Mouse (Mus musculus): Measurements from ENCODE around the gene Ifi209. TPM values are rescaled to one million over a fixed set of nuclear protein-coding genes. Genes with fewer than 3 reads are reported as not detected.
"Not testable (repeated sequence)": the region's sequence is repeated elsewhere in the genome, so short reads cannot be mapped to it uniquely, and the experiment has no call there.

Ifi209 gene
- not detected in 2 replicates for polyA plus RNA-seq (2016; fragmentation: Nextera tagmentation; extraction: Ambion mirVana)

- not testable (repeated sequence) for H3K27ac ChIP-seq (replicated peaks); DNase-seq (ENCODE audit: low spot score); H3K4me3 ChIP-seq; H3K9me3 ChIP-seq (replicated peaks); H3K36me3 ChIP-seq; H3K27me3 ChIP-seq (ENCODE audit: low read depth, poor library complexity, severe bottlenecking); H3K4me1 ChIP-seq
- WGBS, result 93% methylated on average over 2 of the region's 2 CpGs
These were observed at the start of gene Ifi209 for GRCm38 (mm10) chr1:173630622-173631021. Gene Ifi209, plus strand, starts transcription at chr1:173630917.

GRCm38 (mm10) chr1:173589698-173590097, 41.0 kb upstream of the Ifi209 start:
- 90% methylated on average over 2 of the region's 2 CpGs for WGBS
- H3K36me3 ChIP-seq, result not testable (repeated sequence)

GRCm38 (mm10) chr1:173598838-173599494, 31.8 kb upstream of the Ifi209 start, which contains the start of gene Ifi213:
Gene Ifi213, minus strand, starts transcription at chr1:173599274.
- H3K36me3 ChIP-seq; DNase-seq (ENCODE audit: low spot score); H3K27me3 ChIP-seq (ENCODE audit: low read depth, poor library complexity, severe bottlenecking); H3K27ac ChIP-seq (replicated peaks); H3K4me1 ChIP-seq; H3K9me3 ChIP-seq (replicated peaks); H3K4me3 ChIP-seq: not testable (repeated sequence)
- WGBS, result 77% methylated on average over 3 of the region's 3 CpGs

More at GRCm38 (mm10) chr1:173589698-173590097, 41.0 kb upstream of the Ifi209 start:
- not testable (repeated sequence) for H3K4me1 ChIP-seq; H3K9me3 ChIP-seq (replicated peaks); H3K27me3 ChIP-seq (ENCODE audit: low read depth, poor library complexity, severe bottlenecking); DNase-seq (ENCODE audit: low spot score); H3K27ac ChIP-seq (replicated peaks); H3K4me3 ChIP-seq

GRCm38 (mm10) chr1:173610291-173610690, 20.4 kb upstream of the Ifi209 start:
- H3K27me3 ChIP-seq (ENCODE audit: low read depth, poor library complexity, severe bottlenecking); H3K4me3 ChIP-seq; H3K27ac ChIP-seq (replicated peaks); H3K9me3 ChIP-seq (replicated peaks); DNase-seq (ENCODE audit: low spot score); H3K4me1 ChIP-seq; H3K36me3 ChIP-seq: not testable (repeated sequence)
- 89% methylated on average over 3 of the region's 3 CpGs for WGBS

GRCm38 (mm10) chr1:173622216-173622615, 8.5 kb upstream of the Ifi209 start:
- not testable (repeated sequence) for H3K27ac ChIP-seq (replicated peaks); DNase-seq (ENCODE audit: low spot score); H3K36me3 ChIP-seq; H3K4me3 ChIP-seq; H3K9me3 ChIP-seq (replicated peaks); H3K27me3 ChIP-seq (ENCODE audit: low read depth, poor library complexity, severe bottlenecking); H3K4me1 ChIP-seq
- 86% methylated on average over 2 of the region's 2 CpGs for WGBS

GRCm38 (mm10) chr1:173624052-173624451, 6.7 kb upstream of the Ifi209 start:
- Histone ChIP-seq H3K27ac (replicated peaks) (no peak overlapping the region), H3K4me1 (no peaks in the 10 kb centered on the region), H3K4me3 (no peak overlapping the region), H3K36me3 (no peaks in the 10 kb centered on the region), H3K27me3 (ENCODE audit: low read depth, poor library complexity, severe bottlenecking) (no peaks in the 10 kb centered on the region), H3K9me3 (replicated peaks) (no peaks in the 10 kb centered on the region)
- no peak for DNase-seq (ENCODE audit: low spot score)
- WGBS, result 91% methylated on average over 2 of the region's 2 CpGs

GRCm38 (mm10) chr1:173626686-173627085, 4.0 kb upstream of the Ifi209 start:
- Histone ChIP-seq H3K36me3 (no peaks in the 10 kb centered on the region), H3K4me1 (no peaks in the 10 kb centered on the region), H3K9me3 (replicated peaks) (no peaks in the 10 kb centered on the region), H3K27me3 (ENCODE audit: low read depth, poor library complexity, severe bottlenecking) (no peaks in the 10 kb centered on the region), H3K4me3 (no peak overlapping the region), H3K27ac (replicated peaks) (no peak overlapping the region)
- 86% methylated on average over 2 of the region's 2 CpGs for WGBS
- DNase-seq (ENCODE audit: low spot score), result no peak

- H3K27ac ChIP-seq (replicated peaks), result no peak overlapping the region
- H3K4me1 ChIP-seq, result no peaks in the 10 kb centered on the region
- H3K27me3 ChIP-seq (ENCODE audit: low read depth, poor library complexity, severe bottlenecking), result no peaks in the 10 kb centered on the region
- no peak for DNase-seq (ENCODE audit: low spot score)
- H3K9me3 ChIP-seq (replicated peaks), result no peaks in the 10 kb centered on the region
- 87% methylated on average over 5 of the region's 5 CpGs for WGBS
- no peak overlapping the region for H3K4me3 ChIP-seq
- H3K36me3 ChIP-seq, result no peaks in the 10 kb centered on the region
These were observed 3.4 kb downstream of the Ifi209 start for GRCm38 (mm10) chr1:173633969-173634645.

GRCm38 (mm10) chr1:173645393-173645792, 14.7 kb downstream of the Ifi209 start:
- no peak overlapping the region for H3K4me3 ChIP-seq
- no peak for DNase-seq (ENCODE audit: low spot score)
- no peaks in the 10 kb centered on the region for H3K36me3 ChIP-seq
- no peaks in the 10 kb centered on the region for H3K27me3 ChIP-seq (ENCODE audit: low read depth, poor library complexity, severe bottlenecking)
- H3K4me1 ChIP-seq, result no peaks in the 10 kb centered on the region
- WGBS, result 84% methylated on average over 2 of the region's 2 CpGs
- no peak overlapping the region for H3K27ac ChIP-seq (replicated peaks)
- no peaks in the 10 kb centered on the region for H3K9me3 ChIP-seq (replicated peaks)

- no peaks in the 10 kb centered on the region for H3K36me3 ChIP-seq
- H3K4me3 ChIP-seq, result no peak overlapping the region
- WGBS, result 86% methylated on average over 4 of the region's 4 CpGs
- no peak for DNase-seq (ENCODE audit: low spot score)
- no peak overlapping the region for H3K27ac ChIP-seq (replicated peaks)
- no peaks in the 10 kb centered on the region for H3K9me3 ChIP-seq (replicated peaks)
- no peaks in the 10 kb centered on the region for H3K27me3 ChIP-seq (ENCODE audit: low read depth, poor library complexity, severe bottlenecking)
- H3K4me1 ChIP-seq, result no peaks in the 10 kb centered on the region
These were observed 27.3 kb downstream of the Ifi209 start for GRCm38 (mm10) chr1:173657973-173658372.

- not testable (repeated sequence) for DNase-seq (ENCODE audit: low spot score); H3K27me3 ChIP-seq (ENCODE audit: low read depth, poor library complexity, severe bottlenecking); H3K36me3 ChIP-seq; H3K4me3 ChIP-seq; H3K27ac ChIP-seq (replicated peaks); H3K9me3 ChIP-seq (replicated peaks); H3K4me1 ChIP-seq
- WGBS, result 54% methylated on average over 3 of the region's 3 CpGs
These were observed 42.9 kb downstream of the Ifi209 start, which contains the start of gene Ifi208 for GRCm38 (mm10) chr1:173673458-173674097. Gene Ifi208, plus strand, starts transcription at chr1:173673675.

GRCm38 (mm10) chr1:173678605-173679004, 47.9 kb downstream of the Ifi209 start:
- not testable (repeated sequence) for H3K27ac ChIP-seq (replicated peaks); H3K4me3 ChIP-seq; H3K9me3 ChIP-seq (replicated peaks); H3K4me1 ChIP-seq; DNase-seq (ENCODE audit: low spot score); H3K27me3 ChIP-seq (ENCODE audit: low read depth, poor library complexity, severe bottlenecking); H3K36me3 ChIP-seq
- 88% methylated on average over 1 of the region's 1 CpGs for WGBS

- DNase-seq (ENCODE audit: low spot score), result no peak
- WGBS, result 88% methylated on average over 1 of the region's 1 CpGs
- H3K4me3 ChIP-seq, result no peak overlapping the region
- no peaks in the 10 kb centered on the region for H3K4me1 ChIP-seq
- H3K27me3 ChIP-seq (ENCODE audit: low read depth, poor library complexity, severe bottlenecking), result no peaks in the 10 kb centered on the region
- H3K27ac ChIP-seq (replicated peaks), result no peak overlapping the region
- no peaks in the 10 kb centered on the region for H3K9me3 ChIP-seq (replicated peaks)
- no peaks in the 10 kb centered on the region for H3K36me3 ChIP-seq
These were observed 63.6 kb downstream of the Ifi209 start for GRCm38 (mm10) chr1:173694270-173694669.

All from midbrain, embryonic 10.5 days (tissue).